Mouse (Mus musculus): ENCODE results near the gene Dyx1c1.

GRCm38 (mm10) chr9:72961959-72962358 is 3.4 kb downstream of the Dyx1c1 start:
- TF ChIP-seq CTCF (IDR thresholded peaks at IDR 0.05; ENCODE audit: insufficient read depth, low read length), result no peak
- TF ChIP-seq POLR2A (IDR thresholded peaks at IDR 0.05; ENCODE audit: borderline replicate concordance, extremely low read depth, low read depth, low read length), result no peak

Measured in lung, adult 2 months (tissue).